Mouse (Mus musculus): ENCODE data around the gene Wnt3a.

DNA sequence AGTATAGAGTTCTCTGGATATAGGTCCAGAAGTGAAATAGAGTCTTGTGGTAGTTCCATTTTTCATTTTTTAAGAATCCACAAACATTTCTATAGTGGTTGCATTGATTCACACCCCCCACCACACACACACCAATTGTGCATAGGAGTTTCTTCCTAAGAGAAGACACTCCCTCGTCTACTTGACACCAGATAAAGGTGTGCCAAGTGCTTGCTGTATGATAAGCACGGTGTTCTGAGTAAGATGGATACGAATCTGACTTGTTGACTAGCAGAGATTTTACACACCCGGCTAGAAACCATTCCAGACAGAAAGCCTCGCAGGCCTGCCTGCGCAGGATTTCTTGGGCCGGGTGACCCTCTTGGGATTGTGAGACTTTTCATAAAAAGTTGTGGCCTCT, 30.9 kb downstream of the Wnt3a start:
- no peak for TF ChIP-seq CTCF (IDR thresholded peaks at IDR 0.05; ENCODE audit: control insufficient read depth, insufficient read depth, insufficient read length)
- no peak for TF ChIP-seq FOSL1 (IDR thresholded peaks at IDR 0.05; ENCODE audit: insufficient read depth, low read length, poor library complexity, severe bottlenecking)

All from C2C12 (cell line).